Mouse (Mus musculus): Measurements from ENCODE around the gene Klhl34. TPM values are rescaled to one million over a fixed set of nuclear protein-coding genes. Genes with fewer than 3 reads are reported as not detected.

The Klhl34 gene
- 1.2 and 1.5 TPM in 2 replicates for polyA plus RNA-seq (2014; fragmentation: Nextera tagmentation; extraction: Ambion mirVana)

DNA sequence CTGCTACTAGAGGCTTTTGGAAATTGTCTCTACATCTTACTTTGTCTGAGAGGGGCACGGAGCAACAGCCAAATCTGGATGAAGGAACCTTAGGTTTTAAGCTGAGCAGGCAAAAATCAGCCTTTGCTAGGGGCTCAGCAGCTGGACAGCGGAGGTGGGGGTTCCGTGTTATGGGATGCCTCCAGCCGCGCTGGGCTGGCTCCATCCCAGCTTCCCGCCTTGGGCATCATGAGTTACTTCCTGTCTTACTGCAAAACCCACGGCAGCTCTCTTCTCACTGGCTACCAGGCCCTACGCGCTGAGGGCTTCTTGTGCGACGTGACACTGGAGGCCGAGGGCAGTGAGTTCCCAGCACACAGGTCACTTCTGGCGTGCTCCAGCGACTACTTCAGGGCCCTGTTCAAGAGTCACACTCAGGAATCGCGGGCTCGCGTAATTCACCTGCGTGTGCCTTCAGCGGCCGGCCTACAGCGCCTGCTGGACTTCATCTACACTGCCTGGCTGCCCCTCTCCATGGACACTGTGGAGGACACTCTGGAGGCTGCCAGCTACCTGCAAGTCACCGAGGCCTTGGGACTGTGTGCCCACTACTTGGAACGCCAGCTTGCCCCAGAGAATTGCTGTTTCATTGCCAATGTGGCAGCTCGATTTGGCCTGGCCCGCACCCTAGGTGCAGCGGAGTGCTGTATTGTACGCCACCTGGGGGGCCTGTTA, at the start of gene Klhl34:
Klhl34 (plus strand) TSS at position 229 of the 714 bp plus-strand sequence.
- 35% methylated on average over 28 of the region's 28 CpGs for WGBS
- no peaks in the 10 kb centered on the region for H3K4me1 ChIP-seq (ENCODE audit: control insufficient read depth, insufficient read depth, low read length)

DNA sequence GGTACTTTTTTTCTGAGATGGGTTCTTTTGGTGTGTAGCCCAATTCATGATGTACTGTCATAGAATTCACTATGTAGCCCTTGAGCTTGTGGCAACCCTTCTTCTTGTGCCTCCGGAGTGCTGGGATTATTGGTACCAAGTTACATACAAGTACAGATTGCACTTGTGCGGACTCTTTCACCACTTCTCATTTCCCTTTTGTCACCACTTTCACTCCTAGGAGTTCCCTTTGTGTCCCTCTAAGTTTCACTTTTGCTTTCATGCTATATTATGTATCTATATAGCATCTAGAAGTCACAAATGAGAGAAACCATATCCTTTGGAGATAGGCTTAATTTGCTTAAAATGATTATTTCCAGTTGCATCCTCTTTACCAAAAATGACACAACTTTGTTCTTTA, 16.6 kb upstream of the Klhl34 start:
- no peaks in the 10 kb centered on the region for H3K4me1 ChIP-seq (ENCODE audit: control insufficient read depth, insufficient read depth, low read length)
- H3K27ac ChIP-seq (ENCODE audit: low read depth, low read length): no peak overlapping the region
- no peaks in the 10 kb centered on the region for H3K9me3 ChIP-seq (ENCODE audit: control insufficient read depth, low read length)
- H3K27me3 ChIP-seq (ENCODE audit: control insufficient read depth, insufficient read depth, low read length): no peaks in the 10 kb centered on the region
- H3K4me3 ChIP-seq (ENCODE audit: low read depth, low read length): no peak overlapping the region
- DNase-seq (ENCODE audit: low spot score): no peak
- WGBS: 98% methylated on average over 2 of the region's 2 CpGs
- no peak for ATAC-seq (ENCODE audit: insufficient read depth, low FRiP score, low TSS enrichment)
- H3K4me2 ChIP-seq (ENCODE audit: low read depth): no peak overlapping the region
- H3K9ac ChIP-seq (ENCODE audit: low read length): no peak overlapping the region
- no peaks in the 10 kb centered on the region for H3K36me3 ChIP-seq (ENCODE audit: control insufficient read depth, insufficient read depth, low read length)

More for the DNA sequence above, at the start of gene Klhl34:
- Histone ChIP-seq H3K27me3 (ENCODE audit: control insufficient read depth, insufficient read depth, low read length) (no peaks in the 10 kb centered on the region), H3K27ac (ENCODE audit: low read depth, low read length) (no peak within 1 kb of the TSS), H3K36me3 (ENCODE audit: control insufficient read depth, insufficient read depth, low read length) (no peaks in the 10 kb centered on the region), H3K4me3 (ENCODE audit: low read depth, low read length) (peak within 1 kb of the TSS; percentile 18; the same call in 1 of the 2 replicates), H3K9me3 (ENCODE audit: control insufficient read depth, low read length) (no peaks in the 10 kb centered on the region), H3K9ac (ENCODE audit: low read length) (no peak within 1 kb of the TSS), H3K4me2 (ENCODE audit: low read depth) (peak within 1 kb of the TSS; percentile 51)
- DNase-seq (ENCODE audit: low spot score): peak; percentile 20
- peak; percentile 25; the same call in 1 of the 2 replicates for ATAC-seq (ENCODE audit: insufficient read depth, low FRiP score, low TSS enrichment)

DNA sequence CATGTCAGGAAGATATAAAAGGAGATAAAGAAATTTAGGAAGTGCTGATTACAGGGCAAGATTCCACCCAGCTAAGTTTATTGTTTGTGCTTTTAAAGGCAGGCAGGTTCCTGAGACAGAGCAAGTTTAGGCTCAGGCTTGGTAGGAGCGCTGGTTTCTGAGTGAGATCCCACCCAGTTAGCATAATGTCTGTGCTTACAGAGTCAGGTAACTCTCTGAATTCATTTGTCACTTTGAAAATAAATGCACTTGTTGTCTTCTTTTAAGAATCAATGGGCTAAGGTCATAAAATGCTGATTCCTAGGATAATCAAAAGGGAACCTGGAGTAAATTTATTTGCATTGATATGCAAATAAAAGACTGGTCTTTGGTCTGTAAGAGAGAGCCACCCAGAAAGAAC, 8.5 kb upstream of the Klhl34 start:
- WGBS: 48% methylated on average over 1 of the region's 1 CpGs
- no peak for ATAC-seq (ENCODE audit: insufficient read depth, low FRiP score, low TSS enrichment)
- Histone ChIP-seq H3K9me3 (ENCODE audit: control insufficient read depth, low read length) (no peaks in the 10 kb centered on the region), H3K4me3 (ENCODE audit: low read depth, low read length) (no peak overlapping the region), H3K9ac (ENCODE audit: low read length) (no peak overlapping the region), H3K4me2 (ENCODE audit: low read depth) (no peak overlapping the region), H3K36me3 (ENCODE audit: control insufficient read depth, insufficient read depth, low read length) (no peaks in the 10 kb centered on the region), H3K27me3 (ENCODE audit: control insufficient read depth, insufficient read depth, low read length) (no peaks in the 10 kb centered on the region), H3K27ac (ENCODE audit: low read depth, low read length) (no peak overlapping the region), H3K4me1 (ENCODE audit: control insufficient read depth, insufficient read depth, low read length) (no peaks in the 10 kb centered on the region)
- no peak for DNase-seq (ENCODE audit: low spot score)

- ATAC-seq (ENCODE audit: insufficient read depth, low FRiP score, low TSS enrichment): peak; percentile 73
- H3K9ac ChIP-seq (ENCODE audit: low read length): no peak overlapping the region
- H3K9me3 ChIP-seq (ENCODE audit: control insufficient read depth, low read length): no peaks in the 10 kb centered on the region
These were observed 546 bp upstream of the Klhl34 start for GRCm38 (mm10) chrX:157817571-157818206.

DNA sequence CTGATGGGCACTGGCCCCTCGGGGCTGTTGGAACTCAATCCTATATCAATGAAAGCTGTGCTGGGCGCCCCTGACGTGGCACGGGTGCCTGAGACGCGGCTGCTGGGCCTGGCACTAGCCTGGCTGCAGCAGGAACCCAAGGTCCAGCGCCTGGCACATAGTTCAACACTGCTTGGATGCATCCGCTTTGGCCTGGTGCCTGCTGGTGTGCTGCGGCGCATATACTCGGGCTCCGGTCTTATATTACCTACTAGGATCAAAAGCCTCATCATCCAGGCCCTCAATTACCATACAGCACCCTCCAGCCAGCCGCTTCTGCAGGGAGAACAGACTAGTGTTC, 656 bp downstream of the Klhl34 start:
- Histone ChIP-seq H3K27me3 (ENCODE audit: control insufficient read depth, insufficient read depth, low read length) (no peaks in the 10 kb centered on the region), H3K27ac (ENCODE audit: low read depth, low read length) (no peak overlapping the region), H3K4me2 (ENCODE audit: low read depth) (no peak overlapping the region), H3K9ac (ENCODE audit: low read length) (no peak overlapping the region), H3K9me3 (ENCODE audit: control insufficient read depth, low read length) (no peaks in the 10 kb centered on the region), H3K4me1 (ENCODE audit: control insufficient read depth, insufficient read depth, low read length) (no peaks in the 10 kb centered on the region), H3K4me3 (ENCODE audit: low read depth, low read length) (no peak overlapping the region), H3K36me3 (ENCODE audit: control insufficient read depth, insufficient read depth, low read length) (no peaks in the 10 kb centered on the region)
- no peak for DNase-seq (ENCODE audit: low spot score)
- WGBS: 77% methylated on average over 13 of the region's 13 CpGs
- ATAC-seq (ENCODE audit: insufficient read depth, low FRiP score, low TSS enrichment): no peak

More at GRCm38 (mm10) chrX:157817571-157818206, 546 bp upstream of the Klhl34 start:
- no peaks in the 10 kb centered on the region for H3K36me3 ChIP-seq (ENCODE audit: control insufficient read depth, insufficient read depth, low read length)
- no peaks in the 10 kb centered on the region for H3K4me1 ChIP-seq (ENCODE audit: control insufficient read depth, insufficient read depth, low read length)
- no peaks in the 10 kb centered on the region for H3K27me3 ChIP-seq (ENCODE audit: control insufficient read depth, insufficient read depth, low read length)
- peak; percentile 57 for DNase-seq (ENCODE audit: low spot score)
- H3K4me2 ChIP-seq (ENCODE audit: low read depth): peak overlapping the region; percentile 51
- H3K27ac ChIP-seq (ENCODE audit: low read depth, low read length): no peak overlapping the region
- 13% methylated on average over 31 of the region's 31 CpGs for WGBS
- peak overlapping the region; percentile 18; the same call in 1 of the 2 replicates for H3K4me3 ChIP-seq (ENCODE audit: low read depth, low read length)

GRCm38 (mm10) chrX:157829983-157830382, 11.7 kb downstream of the Klhl34 start:
- Histone ChIP-seq H3K4me1 (ENCODE audit: control insufficient read depth, insufficient read depth, low read length) (no peaks in the 10 kb centered on the region), H3K4me3 (ENCODE audit: low read depth, low read length) (no peak overlapping the region), H3K27ac (ENCODE audit: low read depth, low read length) (no peak overlapping the region), H3K36me3 (ENCODE audit: control insufficient read depth, insufficient read depth, low read length) (no peaks in the 10 kb centered on the region), H3K9me3 (ENCODE audit: control insufficient read depth, low read length) (no peaks in the 10 kb centered on the region), H3K4me2 (ENCODE audit: low read depth) (no peak overlapping the region), H3K27me3 (ENCODE audit: control insufficient read depth, insufficient read depth, low read length) (no peaks in the 10 kb centered on the region), H3K9ac (ENCODE audit: low read length) (no peak overlapping the region)
- ATAC-seq (ENCODE audit: insufficient read depth, low FRiP score, low TSS enrichment) (no peak), DNase-seq (ENCODE audit: low spot score) (no peak)
- WGBS: 80% methylated on average over 4 of the region's 4 CpGs

Other genes starting within 250 kb of the Klhl34 start
- 4.5 and 7.6 TPM in 2 replicates for gene Yy2, start 249.4 kb upstream of the Klhl34 start, polyA plus RNA-seq (2014; fragmentation: Nextera tagmentation; extraction: Ambion mirVana)
- 25.2 and 26.3 TPM in 2 replicates for gene Mbtps2, start 219.7 kb upstream of the Klhl34 start, polyA plus RNA-seq (2014; fragmentation: Nextera tagmentation; extraction: Ambion mirVana)
- gene Smpx, start 119.5 kb upstream of the Klhl34 start, polyA plus RNA-seq (2014; fragmentation: Nextera tagmentation; extraction: Ambion mirVana): 1.1 and 2.1 TPM in 2 replicates
- gene Cnksr2, start 224.9 kb downstream of the Klhl34 start, polyA plus RNA-seq (2014; fragmentation: Nextera tagmentation; extraction: Ambion mirVana): 5.4 and 5.6 TPM in 2 replicates

Data from neural tube, embryonic 11.5 days (tissue).